Mouse (Mus musculus) right cerebral cortex, postnatal 25 days (tissue): ENCODE measurements around the gene Zfp362.

Experiments used
- DNase-seq: peaks from one replicate; pipeline ENCODE4 v3.0.0; 2022

Gene Zfp362

GRCm38 (mm10) chr4:128796788-128797187 is 9.1 kb downstream of the Zfp362 start:
- DNase-seq, result no peak

- DNase-seq, result no peak
These were observed 10.2 kb downstream of the Zfp362 start for GRCm38 (mm10) chr4:128795596-128795995.

- no peak for DNase-seq
These were observed 11.6 kb downstream of the Zfp362 start for GRCm38 (mm10) chr4:128794198-128794597.

GRCm38 (mm10) chr4:128793710-128794109 is 12.1 kb downstream of the Zfp362 start:
- DNase-seq, result no peak

GRCm38 (mm10) chr4:128789646-128790045 is 16.2 kb downstream of the Zfp362 start:
- DNase-seq, result no peak

GRCm38 (mm10) chr4:128788108-128788507 is 17.7 kb downstream of the Zfp362 start:
- no peak for DNase-seq

- DNase-seq, result no peak
These were observed 18.6 kb downstream of the Zfp362 start for GRCm38 (mm10) chr4:128787023-128787939.

- DNase-seq, result no peak
These were observed 19.8 kb downstream of the Zfp362 start for GRCm38 (mm10) chr4:128785921-128786654.

- DNase-seq, result no peak
These were observed 20.8 kb downstream of the Zfp362 start for GRCm38 (mm10) chr4:128784950-128785631.

- DNase-seq, result no peak
These were observed 23.2 kb downstream of the Zfp362 start for GRCm38 (mm10) chr4:128782645-128783044.

GRCm38 (mm10) chr4:128782037-128782436 is 23.8 kb downstream of the Zfp362 start:
- no peak for DNase-seq

- DNase-seq, result no peak
These were observed 28.3 kb downstream of the Zfp362 start for GRCm38 (mm10) chr4:128777593-128777992.

GRCm38 (mm10) chr4:128776568-128777289 is 29.1 kb downstream of the Zfp362 start:
- peak; percentile 64 for DNase-seq

GRCm38 (mm10) chr4:128774467-128774866 is 31.4 kb downstream of the Zfp362 start:
- no peak for DNase-seq

GRCm38 (mm10) chr4:128773820-128774219 is 32.0 kb downstream of the Zfp362 start:
- DNase-seq, result no peak

GRCm38 (mm10) chr4:128770698-128771097 is 35.1 kb downstream of the Zfp362 start:
- no peak for DNase-seq

GRCm38 (mm10) chr4:128769569-128770355 is 36.1 kb downstream of the Zfp362 start:
- DNase-seq, result no peak

GRCm38 (mm10) chr4:128768120-128768519 is 37.7 kb downstream of the Zfp362 start:
- no peak for DNase-seq

- no peak for DNase-seq
These were observed 38.9 kb downstream of the Zfp362 start for GRCm38 (mm10) chr4:128766929-128767328.

GRCm38 (mm10) chr4:128760029-128760428 is 45.8 kb downstream of the Zfp362 start:
- no peak for DNase-seq

- DNase-seq, result no peak
These were observed 46.6 kb downstream of the Zfp362 start for GRCm38 (mm10) chr4:128759214-128759613.

- DNase-seq, result no peak
These were observed 49.9 kb downstream of the Zfp362 start for GRCm38 (mm10) chr4:128755900-128756299.
